Mouse (Mus musculus) heart, adult 2 months (tissue): ENCODE measurements at regions not wholly inside any gene's neighbourhood (a gene's known extent, or its start where the extent isn't known, plus 50 kb on each side); places are given as distances from the start of the nearest gene placed in this dataset.

ENCODE experiments used
- CTCF ChIP-seq: fragments of 200-600 bp; IDR thresholded peaks from 2 replicates; pipeline ENCODE4 v1.8.1; 2022; ENCODE audit warnings: antibody characterized with exemption, mild to moderate bottlenecking, moderate library complexity
- EP300 ChIP-seq: fragments of 200-500 bp; IDR thresholded peaks from 2 replicates; pipeline ENCODE4 v1.6.1; 2011; ENCODE audit warnings: low read depth, low read length, control low read depth; ENCODE audit not compliant: insufficient read depth
- POLR2A ChIP-seq: fragments of 200-500 bp; IDR thresholded peaks from 2 replicates; pipeline ENCODE4 v1.6.1; 2011; ENCODE audit warnings: mild to moderate bottlenecking, low read depth, low read length, control low read depth; ENCODE audit not compliant: insufficient read depth

GRCm38 (mm10) chr13:28665150-28665549, 288.4 kb downstream of the Sox4 start:
- TF ChIP-seq CTCF, result no peak
- TF ChIP-seq POLR2A, result no peak
- no peak for TF ChIP-seq EP300
